Mouse (Mus musculus) kidney, embryonic 14.5 days (tissue): Measurements from ENCODE around the gene Ankrd52. TPM values are rescaled to one million over a fixed set of nuclear protein-coding genes. Genes with fewer than 3 reads are reported as not detected.
A peak's percentile ranks its signal among the peaks of the same experiment; 100 is the strongest.
"Not testable (repeated sequence)": the region's sequence is repeated elsewhere in the genome, so short reads cannot be mapped to it uniquely, and the experiment has no call there.

Experiments
- ATAC-seq: fragments of 200-750 bp; cut with Nextera tagmentation; 2 replicates; pipeline ENCODE4 v1.8.0; 2017; ENCODE audit warnings: moderate number of reproducible peaks, mild to moderate bottlenecking, moderate TSS enrichment, moderate library complexity; ENCODE audit not compliant: low FRiP score, low TSS enrichment
- H3K27ac ChIP-seq: fragments of 300-500 bp; sonication (generic); 2 replicates; pipeline ENCODE4 v1.5.1; 2014; ENCODE audit warnings: low read depth, mild to moderate bottlenecking, low read length, moderate library complexity, mixed read lengths
- H3K27me3 ChIP-seq: fragments of 300-500 bp; sonication (generic); 2 replicates; pipeline ENCODE4 v1.6.1; 2014; ENCODE audit warnings: mild to moderate bottlenecking, low read length; ENCODE audit not compliant: control insufficient read depth, insufficient read depth
- H3K36me3 ChIP-seq: fragments of 300-500 bp; sonication (generic); 2 replicates; pipeline ENCODE4 v1.6.1; 2014; ENCODE audit warnings: low read length, mixed read lengths; ENCODE audit not compliant: control insufficient read depth, insufficient read depth
- H3K4me1 ChIP-seq: fragments of 300-500 bp; sonication (generic); 2 replicates; pipeline ENCODE4 v1.6.1; 2014; ENCODE audit warnings: low read length, mixed read lengths; ENCODE audit not compliant: control insufficient read depth, insufficient read depth
- H3K4me2 ChIP-seq: fragments of 300-500 bp; sonication (generic); replicated peaks from 2 replicates; pipeline ENCODE4 v1.6.1; 2014; ENCODE audit warnings: low read depth, mild to moderate bottlenecking, low read length
- H3K4me3 ChIP-seq: fragments of 300-500 bp; sonication (generic); 2 replicates; pipeline ENCODE4 v1.5.1; 2014; ENCODE audit warnings: mild to moderate bottlenecking, low read length
- H3K9ac ChIP-seq: fragments of 300-500 bp; sonication (generic); 2 replicates; pipeline ENCODE4 v1.6.1; 2014; ENCODE audit warnings: low read depth, mild to moderate bottlenecking, low read length, moderate library complexity
- H3K9me3 ChIP-seq: fragments of 300-500 bp; sonication (generic); 2 replicates; pipeline ENCODE4 v1.6.1; 2016; ENCODE audit warnings: low read length; ENCODE audit not compliant: control insufficient read depth
- WGBS: fragments of 180-500 bp; shearing (Covaris S2); extraction: QIAGEN DNeasy Blood & Tissue Kit; methylation state at CpG from one replicate; pipeline ENCODE4 v1.1.7; 2014; 5-methylcytosine and 5-hydroxymethylcytosine counted together
- polyA plus RNA-seq: library from polyadenylated mRNA; unstranded; fragments of >200 nt; fragmentation: Nextera tagmentation; extraction: Ambion mirVana; gene quantifications from 2 replicates; pipeline ENCODE4 v1.2.1, GENCODE M21; 2014

Gene Ankrd52
- polyA plus RNA-seq = 12.7 and 19.3 TPM in 2 replicates

GRCm38 (mm10) chr10:128376455-128377211, at the start of gene Ankrd52:
Gene Ankrd52, plus strand, starts transcription at chr10:128377115.
- ATAC-seq = peak; percentile 94
- under 1% methylated on average over 50 of the region's 73 CpGs for WGBS
- peak within 1 kb of the TSS; percentile 98 for H3K4me3 ChIP-seq

DNA sequence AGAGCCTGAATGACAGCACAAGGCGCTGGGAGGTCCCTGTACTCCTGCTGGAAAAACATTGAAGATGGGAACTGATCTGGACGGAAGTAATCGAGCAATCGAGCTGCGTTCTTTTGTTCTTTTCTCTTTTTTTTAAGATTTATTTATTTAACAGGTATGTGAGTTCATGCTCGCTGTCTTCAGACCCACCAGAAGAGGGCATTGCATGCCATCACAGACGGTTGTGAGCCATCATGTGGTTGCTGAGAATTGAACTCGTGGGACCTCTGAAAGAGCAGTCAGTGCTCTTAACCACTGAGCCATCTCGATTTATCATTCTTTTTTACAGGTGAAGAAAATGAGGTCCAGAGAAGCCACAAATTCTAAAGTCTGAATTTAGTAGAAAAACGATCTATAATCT, 49.3 kb upstream of the Ankrd52 start:
- Histone ChIP-seq H3K4me2 (no peak overlapping the region), H3K27me3 (no peaks in the 10 kb centered on the region), H3K4me3 (no peak overlapping the region), H3K27ac (no peak overlapping the region), H3K4me1 (peaks cover 10% of the 10 kb centered on the region), H3K9ac (no peak overlapping the region), H3K9me3 (no peaks in the 10 kb centered on the region), H3K36me3 (peaks cover 38% of the 10 kb centered on the region)
- WGBS = 88% methylated on average over 10 of the region's 10 CpGs
- no peak for ATAC-seq

More at GRCm38 (mm10) chr10:128376455-128377211, at the start of gene Ankrd52:
- H3K27me3 ChIP-seq = no peaks in the 10 kb centered on the region
- peak within 1 kb of the TSS; percentile 99 for H3K9ac ChIP-seq
- H3K9me3 ChIP-seq = no peaks in the 10 kb centered on the region
- peak within 1 kb of the TSS; percentile 82 for H3K4me2 ChIP-seq
- peaks cover 9% of the 10 kb centered on the region for H3K4me1 ChIP-seq
- peak within 1 kb of the TSS; percentile 95 for H3K27ac ChIP-seq
- H3K36me3 ChIP-seq = peaks cover 34% of the 10 kb centered on the region

DNA sequence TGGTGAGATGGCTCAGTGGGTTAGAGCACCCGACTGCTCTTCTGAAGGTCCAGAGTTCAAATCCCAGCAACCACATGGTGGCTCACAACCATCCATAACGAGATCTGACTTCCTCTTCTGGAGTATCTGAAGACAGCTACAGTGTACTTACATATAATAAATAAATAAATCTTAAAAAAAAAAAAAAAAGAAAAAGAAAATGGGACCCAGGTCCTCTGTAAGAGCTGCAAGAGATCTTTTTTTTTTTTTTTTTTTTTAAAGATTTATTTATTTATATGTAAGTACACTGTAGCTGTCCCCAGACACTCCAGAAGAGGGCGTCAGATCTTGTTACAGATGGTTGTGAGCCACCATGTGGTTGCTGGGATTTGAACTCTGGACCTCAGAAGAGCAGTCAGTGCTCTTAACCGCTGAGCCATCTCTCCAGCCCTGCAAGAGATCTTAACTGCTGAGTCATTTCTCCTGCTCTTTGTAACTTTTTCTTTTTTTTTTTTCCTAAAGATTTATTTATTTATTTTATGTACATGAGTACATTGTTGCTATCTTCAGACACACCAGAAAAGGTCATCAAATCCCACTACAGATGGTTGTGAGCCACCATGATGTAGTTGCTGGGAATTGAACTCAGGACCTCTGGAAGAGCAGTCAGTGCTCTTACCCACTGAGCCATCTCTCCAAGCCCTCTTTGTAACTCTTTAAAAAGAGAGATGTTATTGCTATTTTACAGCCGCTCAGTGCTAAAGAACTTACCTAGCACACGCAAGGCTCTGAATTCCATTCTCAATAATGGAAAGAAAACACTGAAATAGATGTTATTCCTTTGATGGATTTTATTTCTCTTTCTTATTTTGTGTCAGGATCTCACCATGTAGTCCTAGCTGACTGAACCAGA, 44.3 kb upstream of the Ankrd52 start:
- H3K9me3 ChIP-seq, H3K4me2 ChIP-seq, H3K9ac ChIP-seq, H3K27me3 ChIP-seq, H3K27ac ChIP-seq, ATAC-seq, H3K4me3 ChIP-seq, H3K4me1 ChIP-seq: not testable (repeated sequence)
- WGBS = 75% methylated on average over 5 of the region's 6 CpGs
- H3K36me3 ChIP-seq = peaks cover 16% of the 10 kb centered on the region; the same call in 1 of the 2 replicates

DNA sequence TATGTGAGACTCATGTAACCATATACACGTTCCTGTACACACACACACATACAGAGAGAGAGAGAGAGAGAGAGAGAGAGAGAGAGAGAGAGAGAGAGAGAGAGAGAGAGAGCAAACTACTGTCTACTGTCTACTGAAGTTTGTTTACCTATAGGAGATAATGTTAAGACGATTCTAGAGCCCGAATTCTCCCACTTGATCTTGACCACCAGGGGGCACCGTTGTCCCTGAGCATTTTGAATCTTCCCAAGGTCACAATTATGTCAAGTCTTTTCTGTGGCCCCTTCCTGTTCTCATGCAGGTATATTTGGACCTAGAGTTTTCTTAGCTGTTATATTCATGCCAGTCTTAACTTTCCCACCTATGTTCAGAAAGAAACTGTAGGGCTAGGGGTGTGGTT, 41.3 kb upstream of the Ankrd52 start:
- ATAC-seq = no peak
- H3K4me3 ChIP-seq = no peak overlapping the region
- peaks cover 20% of the 10 kb centered on the region for H3K4me1 ChIP-seq
- H3K4me2 ChIP-seq = no peak overlapping the region
- no peak overlapping the region for H3K9ac ChIP-seq
- H3K36me3 ChIP-seq = no peaks in the 10 kb centered on the region
- no peaks in the 10 kb centered on the region for H3K27me3 ChIP-seq
- H3K9me3 ChIP-seq = no peaks in the 10 kb centered on the region
- H3K27ac ChIP-seq = no peak overlapping the region
- 2% methylated on average over 4 of the region's 4 CpGs for WGBS

GRCm38 (mm10) chr10:128336195-128336594, 40.7 kb upstream of the Ankrd52 start:
- H3K27me3 ChIP-seq = no peaks in the 10 kb centered on the region
- WGBS = 89% methylated on average over 3 of the region's 3 CpGs
- H3K4me1 ChIP-seq = peaks cover 20% of the 10 kb centered on the region
- H3K36me3 ChIP-seq = peaks cover 3% of the 10 kb centered on the region
- H3K27ac ChIP-seq = no peak overlapping the region
- H3K4me3 ChIP-seq = no peak overlapping the region
- no peaks in the 10 kb centered on the region for H3K9me3 ChIP-seq
- ATAC-seq = no peak
- no peak overlapping the region for H3K4me2 ChIP-seq
- no peak overlapping the region for H3K9ac ChIP-seq

GRCm38 (mm10) chr10:128336597-128336996, 40.3 kb upstream of the Ankrd52 start:
- WGBS = 84% methylated on average over 3 of the region's 3 CpGs
- Histone ChIP-seq H3K4me3 (no peak overlapping the region; the same call in 1 of the 2 replicates), H3K36me3 (peaks cover 7% of the 10 kb centered on the region), H3K9me3 (no peaks in the 10 kb centered on the region), H3K27ac (no peak overlapping the region), H3K9ac (no peak overlapping the region; the same call in 1 of the 2 replicates), H3K4me2 (peak overlapping the region; percentile 63), H3K27me3 (no peaks in the 10 kb centered on the region), H3K4me1 (peaks cover 20% of the 10 kb centered on the region)
- no peak for ATAC-seq

GRCm38 (mm10) chr10:128337306-128338181, 39.4 kb upstream of the Ankrd52 start, which contains the start of gene Cs:
Gene Cs, plus strand, starts transcription at chr10:128337734.
- H3K4me2 ChIP-seq = peak within 1 kb of the TSS; percentile 85
- no peaks in the 10 kb centered on the region for H3K27me3 ChIP-seq
- no peaks in the 10 kb centered on the region for H3K9me3 ChIP-seq
- H3K4me1 ChIP-seq = peaks cover 20% of the 10 kb centered on the region
- H3K9ac ChIP-seq = peak within 1 kb of the TSS; percentile 85
- ATAC-seq = peak; percentile 98
- peaks cover 7% of the 10 kb centered on the region for H3K36me3 ChIP-seq
- under 1% methylated on average over 61 of the region's 61 CpGs for WGBS
- H3K27ac ChIP-seq = peak within 1 kb of the TSS; percentile 87
- peak within 1 kb of the TSS; percentile 86 for H3K4me3 ChIP-seq

GRCm38 (mm10) chr10:128338415-128338814, 38.5 kb upstream of the Ankrd52 start:
- H3K4me1 ChIP-seq = peaks cover 23% of the 10 kb centered on the region
- H3K9ac ChIP-seq = peak overlapping the region; percentile 85
- H3K36me3 ChIP-seq = peaks cover 7% of the 10 kb centered on the region
- no peak; the same call in 1 of the 2 replicates for ATAC-seq
- H3K4me2 ChIP-seq = peak overlapping the region; percentile 85
- WGBS = 17% methylated on average over 5 of the region's 5 CpGs
- no peaks in the 10 kb centered on the region for H3K27me3 ChIP-seq
- no peaks in the 10 kb centered on the region for H3K9me3 ChIP-seq
- H3K27ac ChIP-seq = peak overlapping the region; percentile 87
- peak overlapping the region; percentile 86 for H3K4me3 ChIP-seq
